Mouse (Mus musculus) ES-E14 (cell line): ENCODE measurements around the gene Gtpbp2. TPM values are rescaled to one million over a fixed set of nuclear protein-coding genes. Genes with fewer than 3 reads are reported as not detected.
A peak's percentile ranks its signal among the peaks of the same experiment; 100 is the strongest.

Experiments used
- DNase-seq: peaks from one replicate; pipeline ENCODE4 v3.0.0-alpha.2; 2013; ENCODE audit warnings: low read depth, low spot score
- H3K27ac ChIP-seq: 2 replicates; pipeline ENCODE4 v1.5.1; 2012; ENCODE audit warnings: low read depth, mild to moderate bottlenecking, low read length, moderate library complexity, mixed read lengths; ENCODE audit not compliant: poor library complexity, insufficient read depth, severe bottlenecking
- H3K36me3 ChIP-seq: 2 replicates; pipeline ENCODE4 v1.6.1; 2012; ENCODE audit warnings: mild to moderate bottlenecking, low read length, moderate library complexity, mixed read lengths; ENCODE audit not compliant: control insufficient read depth, poor library complexity, insufficient read depth, severe bottlenecking
- H3K4me1 ChIP-seq, 2 experiments: fragments of 150-350 bp in 1 of 2; sonication (generic) in 1 of 2; 2 replicates each; pipeline ENCODE4 v1.6.1; 2012; ENCODE audit warnings: low read length in 2 of 2, mild to moderate bottlenecking in 1 of 2, mixed read lengths in 1 of 2; ENCODE audit not compliant: control insufficient read depth in 2 of 2, insufficient read depth in 2 of 2, poor library complexity in 1 of 2
- H3K4me3 ChIP-seq, 2 experiments: fragments of 150-350 bp in 1 of 2; sonication (generic) in 1 of 2; 2 replicates each; pipeline ENCODE4 v1.5.1; 2012; ENCODE audit warnings: low read length in 2 of 2, low read depth in 1 of 2, mild to moderate bottlenecking in 1 of 2, mixed read lengths in 1 of 2; ENCODE audit not compliant: insufficient read depth in 1 of 2, poor library complexity in 1 of 2, severe bottlenecking in 1 of 2
- H3K9ac ChIP-seq: 2 replicates; pipeline ENCODE4 v1.6.1; 2012; ENCODE audit warnings: low read depth, mild to moderate bottlenecking, low read length, mixed read lengths; ENCODE audit not compliant: poor library complexity, insufficient read depth, severe bottlenecking
- H3K9me3 ChIP-seq: fragments of 150-350 bp; sonication (generic); 2 replicates; pipeline ENCODE4 v1.6.1; 2012; ENCODE audit warnings: low read depth, mild to moderate bottlenecking, low read length; ENCODE audit not compliant: control insufficient read depth, insufficient read depth
- CHD2 ChIP-seq: IDR thresholded peaks from 2 replicates; pipeline ENCODE4 v1.6.1; 2014; ENCODE audit warnings: mild to moderate bottlenecking, low read depth, low read length, inconsistent platforms
- HCFC1 ChIP-seq: IDR thresholded peaks from 2 replicates; pipeline ENCODE4 v1.6.1; 2012; ENCODE audit warnings: low read length, inconsistent platforms, borderline replicate concordance; ENCODE audit not compliant: insufficient read depth
- MAFK ChIP-seq: IDR thresholded peaks from 2 replicates; pipeline ENCODE4 v1.6.1; 2014; ENCODE audit warnings: mild to moderate bottlenecking, low read depth, low read length, inconsistent platforms; ENCODE audit not compliant: insufficient read depth
- ZC3H11A ChIP-seq: IDR thresholded peaks from 2 replicates; pipeline ENCODE4 v1.6.1; 2012; ENCODE audit warnings: low read depth, mild to moderate bottlenecking, inconsistent platforms, low read length, borderline replicate concordance
- ZNF384 ChIP-seq: IDR thresholded peaks from 2 replicates; pipeline ENCODE4 v1.6.1; 2012; ENCODE audit warnings: low read depth, low read length, inconsistent platforms
- in situ Hi-C, 2 experiments: fragments of 600-800 bp; cut with MboI; formaldehyde crosslinking; loops; one replicate each; pipeline ENCODE4 v1.15.1; 2025; ENCODE audit warnings: low sequenced_read_pairs in 2 of 2, inconsistent platforms in 1 of 2; ENCODE audit not compliant: unreplicated experiment in 2 of 2
- total RNA-seq: library from RNA; depleted of rRNA; stranded (reverse); fragments of 300-350 nt; gene quantifications from 2 replicates; pipeline ENCODE4 v1.2.3, GENCODE M21; 2012; rRNA removed

Gene Gtpbp2
- total RNA-seq = 33.4 and 65.4 TPM in 2 replicates

DNA sequence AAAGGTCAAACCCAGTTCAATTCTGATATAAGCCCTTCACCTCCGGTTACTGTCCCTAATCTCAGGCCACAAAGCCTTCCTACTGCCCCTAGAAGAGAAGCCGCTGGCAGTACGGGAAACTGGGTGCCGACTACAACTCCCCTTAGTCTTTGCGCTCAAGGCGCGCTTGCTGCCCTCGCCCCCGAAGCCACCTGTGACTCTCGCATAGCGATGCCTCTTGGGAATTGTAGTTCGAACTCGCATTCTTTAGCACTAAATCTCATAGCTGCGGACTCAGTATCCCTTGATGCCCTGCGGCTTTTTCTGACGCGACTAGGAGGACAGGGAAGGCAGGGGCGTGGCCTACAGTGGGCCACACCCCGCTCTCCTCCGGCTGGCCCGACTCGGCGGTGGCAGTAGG is at the start of gene Gtpbp2:
Gtpbp2 (plus strand) TSS at position 347 of the 400 bp plus-strand sequence.
- peak; percentile 99 for DNase-seq
- H3K4me1 ChIP-seq = peaks cover 0 to 8% of the 10 kb centered on the region in 2 experiments; a peak in 1 of 4 replicates
- H3K9ac ChIP-seq = peak within 1 kb of the TSS; percentile 86
- in situ Hi-C loops = no loop called here
- no peak for TF ChIP-seq ZNF384
- peak; percentile 99 for TF ChIP-seq HCFC1
- TF ChIP-seq CHD2 = peak; percentile 76; the same call in 1 of the 2 replicates
- no peak for TF ChIP-seq MAFK
- no peak for TF ChIP-seq ZC3H11A
- peaks cover 3% of the 10 kb centered on the region; the same call in 1 of the 2 replicates for H3K36me3 ChIP-seq
- peak within 1 kb of the TSS; percentile 46 for H3K27ac ChIP-seq
- no peaks in the 10 kb centered on the region for H3K9me3 ChIP-seq
- H3K4me3 ChIP-seq = peak within 1 kb of the TSS; percentile 76 to 83

DNA sequence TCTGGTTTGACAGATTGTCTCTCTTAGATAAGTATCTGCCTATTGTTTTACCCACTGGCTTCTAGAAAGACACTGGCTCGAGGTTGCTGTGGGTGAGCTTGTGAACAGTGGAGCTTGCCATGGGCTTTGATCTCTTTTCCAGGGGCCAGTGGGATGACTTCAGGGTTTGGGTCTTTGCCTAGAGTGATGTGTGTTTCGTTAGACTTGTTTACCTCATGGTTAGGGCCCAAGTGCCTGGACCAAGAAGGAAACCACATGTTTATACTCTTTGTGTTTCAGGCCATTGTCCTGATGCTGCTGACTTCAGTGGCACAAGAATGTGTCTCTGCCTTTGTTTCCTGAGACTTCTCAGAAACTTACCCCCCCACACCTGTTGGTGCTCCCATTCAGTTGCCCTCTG is 45.3 kb upstream of the Gtpbp2 start:
- Histone ChIP-seq H3K9ac (no peak overlapping the region), H3K4me1 (no peaks in the 10 kb centered on the region), H3K36me3 (peaks cover 30% of the 10 kb centered on the region), H3K27ac (no peak overlapping the region), H3K9me3 (no peaks in the 10 kb centered on the region), H3K4me3 (no peak overlapping the region)
- DNase-seq = no peak
- TF ChIP-seq CHD2 = no peak
- TF ChIP-seq ZC3H11A = no peak
- TF ChIP-seq MAFK = no peak
- TF ChIP-seq ZNF384 = no peak
- in situ Hi-C loops = no loop called here

DNA sequence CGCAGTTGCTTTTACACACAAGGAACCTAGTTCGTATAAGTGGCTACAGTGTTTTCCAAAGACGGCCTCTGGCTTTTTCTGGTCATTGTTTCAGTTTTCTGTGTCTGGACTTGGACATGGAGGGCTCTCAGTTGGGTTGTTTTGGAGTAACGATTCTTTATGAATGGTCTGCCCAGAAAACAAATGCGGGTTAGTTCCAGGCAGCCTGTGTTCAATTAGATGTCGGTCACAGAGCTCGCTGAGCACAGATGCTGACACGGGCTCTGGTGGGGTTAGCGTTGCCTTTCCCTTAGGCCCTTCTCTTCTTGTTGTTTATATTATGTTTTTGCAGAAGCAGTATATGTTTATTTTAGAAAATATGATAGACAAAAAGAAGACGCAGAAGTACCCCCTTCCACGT is 44.7 kb upstream of the Gtpbp2 start:
- DNase-seq = no peak
- Histone ChIP-seq H3K27ac (no peak overlapping the region), H3K36me3 (peaks cover 30% of the 10 kb centered on the region), H3K4me1 (no peaks in the 10 kb centered on the region), H3K9me3 (no peaks in the 10 kb centered on the region), H3K4me3 (no peak overlapping the region), H3K9ac (no peak overlapping the region)
- in situ Hi-C loops = no loop called here
- no peak for TF ChIP-seq ZC3H11A
- no peak for TF ChIP-seq HCFC1
- no peak for TF ChIP-seq ZNF384
- TF ChIP-seq MAFK = no peak
- TF ChIP-seq CHD2 = no peak

DNA sequence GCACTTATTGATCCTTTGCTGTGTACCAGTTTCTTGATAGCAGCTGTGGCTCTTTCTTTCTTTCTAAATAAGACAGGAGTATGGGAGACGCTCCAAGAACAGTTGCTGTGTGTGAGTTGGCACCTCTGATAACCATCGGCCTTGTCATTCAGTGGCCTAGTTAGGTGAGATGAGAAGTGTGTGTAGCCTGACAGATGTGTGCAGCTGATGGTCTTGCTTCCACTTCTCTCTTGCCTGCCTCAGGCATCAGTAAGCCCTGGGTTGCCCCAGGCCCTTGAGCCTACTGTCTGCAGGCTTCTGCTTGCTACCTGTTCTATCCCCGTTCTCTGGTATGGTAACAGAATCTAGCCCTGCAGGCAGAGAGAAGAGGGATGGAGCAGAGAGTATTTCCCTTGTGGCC is 44.0 kb upstream of the Gtpbp2 start:
- no peak for DNase-seq
- peaks cover 30% of the 10 kb centered on the region for H3K36me3 ChIP-seq
- no peak overlapping the region for H3K9ac ChIP-seq
- in situ Hi-C loops = no loop called here
- no peak overlapping the region for H3K4me3 ChIP-seq
- H3K9me3 ChIP-seq = no peaks in the 10 kb centered on the region
- H3K27ac ChIP-seq = no peak overlapping the region
- H3K4me1 ChIP-seq = no peaks in the 10 kb centered on the region
- TF ChIP-seq MAFK = no peak
- no peak for TF ChIP-seq CHD2
- no peak for TF ChIP-seq ZNF384
- TF ChIP-seq HCFC1 = no peak
- TF ChIP-seq ZC3H11A = no peak
